Mouse (Mus musculus): Measurements from ENCODE around the gene Zdhhc13. TPM values are rescaled to one million over a fixed set of nuclear protein-coding genes. Genes with fewer than 3 reads are reported as not detected.

The Zdhhc13 gene
- polyA plus RNA-seq (2014; fragmentation: Nextera tagmentation; extraction: Ambion mirVana) = 40.5 and 41.8 TPM in 2 replicates

DNA sequence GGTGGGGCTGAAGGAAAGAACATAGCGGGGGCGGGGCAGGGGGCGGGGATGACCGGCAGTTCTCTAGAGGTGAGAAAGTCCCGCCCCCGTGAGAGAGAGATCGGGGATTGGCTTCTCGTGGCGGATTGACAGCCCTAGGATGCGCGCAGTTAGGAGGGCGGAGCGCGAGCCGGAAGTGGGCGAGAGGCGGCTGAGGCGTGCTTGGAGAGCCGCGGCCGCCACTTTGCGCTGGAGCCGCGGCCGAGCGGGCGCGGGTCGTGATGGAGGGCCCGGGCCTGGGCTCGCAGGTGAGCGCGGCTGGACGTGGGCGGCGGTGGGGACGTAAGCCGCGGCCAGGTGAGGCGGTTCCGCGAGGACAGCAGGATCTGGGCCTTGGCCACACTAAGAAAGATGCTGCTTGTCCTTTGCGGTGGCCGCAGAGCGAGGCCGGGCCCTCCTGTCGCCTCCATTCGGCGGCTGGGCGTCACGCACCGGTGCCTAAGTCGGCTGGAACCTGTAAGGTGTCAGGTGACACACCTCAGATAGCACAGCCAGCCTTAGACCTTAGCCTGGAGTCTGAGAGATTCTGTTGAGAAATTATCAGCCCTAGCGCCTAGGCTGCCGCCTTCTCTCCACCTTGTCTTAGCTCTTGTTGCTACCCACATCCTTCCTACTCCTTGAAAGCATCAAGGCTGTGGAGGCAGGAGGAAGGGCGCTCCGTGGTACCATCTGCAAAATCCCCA lies at the start of gene Zdhhc13:
Gene Zdhhc13, plus strand, starts transcription at position 153 of the 722 bp plus-strand sequence.
- Histone ChIP-seq H3K27me3 (ENCODE audit: control insufficient read depth, insufficient read depth, low read length) (no peaks in the 10 kb centered on the region), H3K9ac (replicated peaks; ENCODE audit: low read length) (peak within 1 kb of the TSS; percentile 72), H3K4me3 (ENCODE audit: low read depth, low read length) (peak within 1 kb of the TSS; percentile 73), H3K27ac (replicated peaks; ENCODE audit: low read depth, low read length) (no peak within 1 kb of the TSS), H3K9me3 (replicated peaks; ENCODE audit: control insufficient read depth, low read length) (no peaks in the 10 kb centered on the region), H3K36me3 (replicated peaks; ENCODE audit: control insufficient read depth, insufficient read depth, low read depth, low read length) (no peaks in the 10 kb centered on the region), H3K4me2 (ENCODE audit: low read depth, low read length) (peak within 1 kb of the TSS; percentile 71), H3K4me1 (ENCODE audit: control insufficient read depth, insufficient read depth, low read length) (no peaks in the 10 kb centered on the region)
- under 1% methylated on average over 40 of the region's 57 CpGs for WGBS
- DNase-seq (ENCODE audit: low spot score) (peak; percentile 97), ATAC-seq (replicated peaks; ENCODE audit: insufficient number of reproducible peaks, low FRiP score, low TSS enrichment, low read depth) (peak; percentile 99)

DNA sequence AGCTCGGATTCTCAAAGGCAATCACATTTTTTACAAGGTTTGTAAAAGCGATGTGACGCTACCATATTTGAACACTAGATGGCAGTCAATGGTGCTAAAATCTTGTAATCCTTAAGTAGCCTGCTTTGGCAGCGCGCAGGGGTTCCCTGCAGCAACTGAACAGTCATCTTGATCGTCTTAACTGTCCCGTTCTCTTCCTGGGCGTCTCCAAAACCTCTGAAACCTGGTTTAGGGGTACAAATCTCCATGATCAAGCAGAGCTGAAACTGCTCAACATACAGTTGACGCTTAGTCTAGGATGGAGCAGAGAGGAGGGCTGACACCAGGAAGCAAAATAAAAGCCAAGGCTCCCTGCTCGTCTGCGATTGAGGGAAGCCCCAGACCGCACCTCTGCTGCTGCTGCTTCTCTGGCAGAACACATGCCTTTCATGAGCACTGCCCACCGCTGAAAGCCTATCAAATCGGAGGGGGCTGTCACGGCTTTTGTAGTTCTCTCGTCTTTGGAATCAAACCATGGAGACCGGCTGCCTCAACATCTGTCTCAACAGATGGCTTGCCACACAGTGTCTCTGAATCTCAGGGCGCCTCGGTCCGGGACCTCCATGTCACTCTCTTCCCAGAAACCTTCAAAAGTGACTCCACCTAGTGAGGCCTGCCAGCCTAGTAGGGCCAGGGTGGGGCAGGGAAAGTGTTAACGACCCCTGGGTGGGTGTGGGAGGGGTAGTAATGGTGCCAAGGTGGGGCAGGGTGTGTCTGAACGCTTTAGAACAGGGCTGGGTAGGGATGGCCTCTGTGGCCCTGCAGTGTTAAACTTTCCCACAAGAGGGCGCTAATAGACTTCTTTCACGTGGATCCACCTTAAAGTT lies 39.3 kb upstream of the Zdhhc13 start:
- no peaks in the 10 kb centered on the region for H3K27me3 ChIP-seq (ENCODE audit: control insufficient read depth, insufficient read depth, low read length)
- WGBS = 2% methylated on average over 24 of the region's 24 CpGs
- no peaks in the 10 kb centered on the region for H3K36me3 ChIP-seq (replicated peaks; ENCODE audit: control insufficient read depth, insufficient read depth, low read depth, low read length)
- ATAC-seq (replicated peaks; ENCODE audit: insufficient number of reproducible peaks, low FRiP score, low TSS enrichment, low read depth) = peak; percentile 91
- DNase-seq (ENCODE audit: low spot score) = peak; percentile 95
- peak overlapping the region; percentile 42 for H3K9ac ChIP-seq (replicated peaks; ENCODE audit: low read length)
- no peak overlapping the region for H3K27ac ChIP-seq (replicated peaks; ENCODE audit: low read depth, low read length)
- H3K9me3 ChIP-seq (replicated peaks; ENCODE audit: control insufficient read depth, low read length) = no peaks in the 10 kb centered on the region
- H3K4me3 ChIP-seq (ENCODE audit: low read depth, low read length) = peak overlapping the region; percentile 34
- H3K4me1 ChIP-seq (ENCODE audit: control insufficient read depth, insufficient read depth, low read length) = no peaks in the 10 kb centered on the region
- peak overlapping the region; percentile 83 for H3K4me2 ChIP-seq (ENCODE audit: low read depth, low read length)

DNA sequence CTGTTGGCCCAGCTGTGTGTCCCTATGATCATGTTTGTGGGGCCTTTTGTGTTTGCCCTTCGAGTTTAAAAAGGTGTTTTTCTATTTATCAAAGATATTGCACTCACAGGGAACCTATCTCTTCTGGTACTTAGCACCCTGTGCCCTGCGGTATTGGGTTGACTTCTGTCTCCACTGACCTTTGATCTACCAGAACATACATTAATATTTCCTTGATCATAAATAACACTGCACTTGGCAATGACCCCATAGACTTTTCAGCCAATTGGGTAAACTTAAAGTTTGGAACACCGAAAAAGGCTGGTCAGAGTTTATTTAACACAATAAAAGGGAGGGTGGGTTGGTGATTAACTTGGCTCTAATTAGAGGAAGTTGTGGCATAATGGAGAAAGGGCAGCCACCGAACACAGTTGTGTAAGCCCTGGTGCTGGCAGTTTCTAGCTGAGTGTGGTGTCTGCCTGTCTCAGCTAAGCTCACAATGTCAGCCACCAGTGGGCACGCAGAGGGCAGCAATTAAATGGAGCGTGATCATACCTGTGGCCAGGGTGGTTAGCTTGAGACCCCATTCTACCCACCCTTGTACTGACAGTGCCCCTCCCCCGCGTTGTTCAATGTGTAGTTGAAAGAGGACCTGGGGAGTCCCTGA lies 38.5 kb upstream of the Zdhhc13 start:
- Histone ChIP-seq H3K9me3 (replicated peaks; ENCODE audit: control insufficient read depth, low read length) (no peaks in the 10 kb centered on the region), H3K9ac (replicated peaks; ENCODE audit: low read length) (no peak overlapping the region), H3K27me3 (ENCODE audit: control insufficient read depth, insufficient read depth, low read length) (no peaks in the 10 kb centered on the region), H3K4me1 (ENCODE audit: control insufficient read depth, insufficient read depth, low read length) (no peaks in the 10 kb centered on the region), H3K4me3 (ENCODE audit: low read depth, low read length) (no peak overlapping the region), H3K27ac (replicated peaks; ENCODE audit: low read depth, low read length) (no peak overlapping the region), H3K36me3 (replicated peaks; ENCODE audit: control insufficient read depth, insufficient read depth, low read depth, low read length) (no peaks in the 10 kb centered on the region), H3K4me2 (ENCODE audit: low read depth, low read length) (peak overlapping the region; percentile 83)
- DNase-seq (ENCODE audit: low spot score) = no peak
- 68% methylated on average over 8 of the region's 8 CpGs for WGBS
- peak; percentile 36; the same call in 1 of the 2 replicates for ATAC-seq (replicated peaks; ENCODE audit: insufficient number of reproducible peaks, low FRiP score, low TSS enrichment, low read depth)

DNA sequence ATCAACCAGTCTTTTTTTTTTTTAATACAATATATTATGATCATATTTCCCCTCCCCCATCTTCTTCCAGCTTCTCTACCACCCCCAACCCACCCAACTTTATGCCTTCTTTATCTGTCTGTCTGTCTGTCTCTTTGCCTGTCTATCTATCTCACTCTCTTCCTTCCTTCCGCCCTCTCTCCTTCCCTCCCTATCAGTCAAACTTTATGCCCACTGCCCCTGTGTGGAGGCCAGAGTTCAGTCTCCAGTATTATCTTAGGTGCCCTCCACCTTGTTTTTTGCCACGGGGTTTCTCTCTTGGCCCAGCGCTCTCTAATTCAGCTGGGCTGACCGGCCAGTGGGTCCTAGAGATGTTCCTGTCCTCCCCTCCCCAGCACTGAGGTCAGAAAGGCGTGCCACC lies 37.6 kb upstream of the Zdhhc13 start:
- H3K9ac ChIP-seq (replicated peaks; ENCODE audit: low read length) = no peak overlapping the region
- ATAC-seq (replicated peaks; ENCODE audit: insufficient number of reproducible peaks, low FRiP score, low TSS enrichment, low read depth) (no peak), DNase-seq (ENCODE audit: low spot score) (no peak)
- 85% methylated on average over 5 of the region's 5 CpGs for WGBS
- H3K27ac ChIP-seq (replicated peaks; ENCODE audit: low read depth, low read length) = no peak overlapping the region
- no peaks in the 10 kb centered on the region for H3K4me1 ChIP-seq (ENCODE audit: control insufficient read depth, insufficient read depth, low read length)
- no peaks in the 10 kb centered on the region for H3K27me3 ChIP-seq (ENCODE audit: control insufficient read depth, insufficient read depth, low read length)
- H3K9me3 ChIP-seq (replicated peaks; ENCODE audit: control insufficient read depth, low read length) = no peaks in the 10 kb centered on the region
- H3K4me3 ChIP-seq (ENCODE audit: low read depth, low read length) = no peak overlapping the region
- H3K36me3 ChIP-seq (replicated peaks; ENCODE audit: control insufficient read depth, insufficient read depth, low read depth, low read length) = no peaks in the 10 kb centered on the region
- no peak overlapping the region for H3K4me2 ChIP-seq (ENCODE audit: low read depth, low read length)

DNA sequence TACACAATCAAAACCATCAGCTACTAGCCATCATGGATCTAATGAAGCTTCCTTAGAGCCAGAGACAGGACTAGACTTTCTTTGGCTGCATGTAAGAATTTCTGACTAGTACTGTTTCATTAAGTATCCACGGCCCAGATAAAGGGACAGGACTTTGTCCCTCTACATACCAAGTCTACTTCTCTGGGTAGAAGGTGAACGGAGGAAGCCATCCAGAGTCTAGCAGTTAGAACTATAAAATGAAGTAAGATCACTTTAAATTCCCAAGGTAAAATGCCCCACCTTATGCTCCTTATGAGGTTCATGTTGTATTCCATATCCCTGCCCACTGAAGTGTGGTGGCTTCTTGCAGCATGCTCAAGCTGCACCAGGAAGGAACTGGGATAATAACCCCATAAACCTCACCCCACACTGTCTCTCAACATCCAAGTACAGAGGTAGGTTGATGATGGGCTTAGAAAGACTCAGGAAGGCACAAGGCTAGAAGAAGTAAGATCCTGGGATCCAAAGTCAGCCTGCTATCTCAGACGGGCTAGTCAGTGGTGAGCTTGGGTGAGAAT lies 34.3 kb upstream of the Zdhhc13 start:
- H3K27me3 ChIP-seq (ENCODE audit: control insufficient read depth, insufficient read depth, low read length) = no peaks in the 10 kb centered on the region
- no peak for DNase-seq (ENCODE audit: low spot score)

DNA sequence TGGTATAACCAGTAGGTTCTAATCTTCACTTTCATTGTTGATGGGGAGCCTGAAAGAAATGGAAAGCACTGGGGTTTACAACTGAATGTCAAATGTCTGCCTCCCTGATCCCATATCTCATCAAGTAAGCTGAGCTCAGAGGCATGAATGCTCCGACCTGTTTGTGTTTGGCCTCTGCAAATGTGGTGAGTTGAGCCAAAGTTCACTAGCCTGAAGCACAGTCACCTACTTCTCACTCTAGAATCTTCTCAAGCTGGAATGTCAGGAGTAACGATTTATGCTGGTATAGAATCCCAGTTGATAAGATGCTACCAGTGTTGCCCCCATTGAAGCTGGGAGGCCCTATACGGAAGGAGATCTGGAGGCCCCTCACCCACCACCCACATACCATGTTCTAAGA lies 33.0 kb upstream of the Zdhhc13 start:
- Histone ChIP-seq H3K27ac (replicated peaks; ENCODE audit: low read depth, low read length) (no peak overlapping the region), H3K4me1 (ENCODE audit: control insufficient read depth, insufficient read depth, low read length) (no peaks in the 10 kb centered on the region), H3K27me3 (ENCODE audit: control insufficient read depth, insufficient read depth, low read length) (no peaks in the 10 kb centered on the region), H3K4me2 (ENCODE audit: low read depth, low read length) (no peak overlapping the region), H3K9me3 (replicated peaks; ENCODE audit: control insufficient read depth, low read length) (no peaks in the 10 kb centered on the region), H3K9ac (replicated peaks; ENCODE audit: low read length) (no peak overlapping the region), H3K4me3 (ENCODE audit: low read depth, low read length) (no peak overlapping the region), H3K36me3 (replicated peaks; ENCODE audit: control insufficient read depth, insufficient read depth, low read depth, low read length) (no peaks in the 10 kb centered on the region)
- WGBS = 81% methylated on average over 3 of the region's 3 CpGs
- no peak for ATAC-seq (replicated peaks; ENCODE audit: insufficient number of reproducible peaks, low FRiP score, low TSS enrichment, low read depth)
- DNase-seq (ENCODE audit: low spot score) = no peak

More for the DNA sequence above, 34.3 kb upstream of the Zdhhc13 start:
- H3K4me2 ChIP-seq (ENCODE audit: low read depth, low read length) = no peak overlapping the region
- no peak for ATAC-seq (replicated peaks; ENCODE audit: insufficient number of reproducible peaks, low FRiP score, low TSS enrichment, low read depth)
- no peak overlapping the region for H3K4me3 ChIP-seq (ENCODE audit: low read depth, low read length)
- WGBS = 85% methylated on average over 3 of the region's 3 CpGs
- no peak overlapping the region for H3K9ac ChIP-seq (replicated peaks; ENCODE audit: low read length)
- no peaks in the 10 kb centered on the region for H3K36me3 ChIP-seq (replicated peaks; ENCODE audit: control insufficient read depth, insufficient read depth, low read depth, low read length)
- H3K9me3 ChIP-seq (replicated peaks; ENCODE audit: control insufficient read depth, low read length) = no peaks in the 10 kb centered on the region
- no peak overlapping the region for H3K27ac ChIP-seq (replicated peaks; ENCODE audit: low read depth, low read length)
- H3K4me1 ChIP-seq (ENCODE audit: control insufficient read depth, insufficient read depth, low read length) = no peaks in the 10 kb centered on the region

DNA sequence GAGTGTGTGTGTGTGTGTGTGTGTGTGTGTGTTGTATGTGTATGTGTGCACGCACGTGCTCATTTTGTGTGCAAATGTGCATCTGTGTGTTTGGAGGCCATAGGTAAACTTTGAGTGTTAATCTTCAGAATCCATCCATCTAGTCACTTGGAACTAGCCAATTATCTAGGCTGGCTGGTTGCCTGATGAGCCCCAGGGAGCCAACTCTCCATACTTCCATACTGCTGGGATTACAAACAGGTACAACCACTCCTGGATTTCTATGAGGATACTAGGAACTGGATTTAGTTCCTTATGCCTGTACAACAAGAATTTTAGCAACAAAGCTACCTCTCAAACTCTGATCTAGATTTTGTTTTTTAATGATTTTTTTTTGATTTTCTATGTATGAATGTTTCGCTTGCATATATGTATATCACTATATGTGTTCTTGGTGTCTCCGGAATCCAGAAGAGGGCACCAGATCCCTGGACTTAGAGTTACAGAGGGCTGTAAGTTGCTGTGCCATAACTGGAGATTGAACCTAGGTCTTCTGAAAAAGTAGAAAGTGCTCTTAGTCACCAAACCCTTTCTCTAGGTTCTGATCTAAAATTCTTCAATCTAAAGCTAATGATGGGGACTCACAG lies 32.4 kb upstream of the Zdhhc13 start:
- WGBS = 94% methylated on average over 4 of the region's 4 CpGs
- Histone ChIP-seq H3K4me1 (ENCODE audit: control insufficient read depth, insufficient read depth, low read length) (no peaks in the 10 kb centered on the region), H3K27me3 (ENCODE audit: control insufficient read depth, insufficient read depth, low read length) (no peaks in the 10 kb centered on the region), H3K4me2 (ENCODE audit: low read depth, low read length) (no peak overlapping the region), H3K9me3 (replicated peaks; ENCODE audit: control insufficient read depth, low read length) (no peaks in the 10 kb centered on the region), H3K36me3 (replicated peaks; ENCODE audit: control insufficient read depth, insufficient read depth, low read depth, low read length) (no peaks in the 10 kb centered on the region), H3K4me3 (ENCODE audit: low read depth, low read length) (no peak overlapping the region), H3K27ac (replicated peaks; ENCODE audit: low read depth, low read length) (no peak overlapping the region), H3K9ac (replicated peaks; ENCODE audit: low read length) (no peak overlapping the region)
- ATAC-seq (replicated peaks; ENCODE audit: insufficient number of reproducible peaks, low FRiP score, low TSS enrichment, low read depth) (no peak), DNase-seq (ENCODE audit: low spot score) (no peak)

Data from embryonic facial prominence, embryonic 11.5 days (tissue).